Mouse (Mus musculus) MEL-GATA-1-ER (cell line): ENCODE results near the gene Srgap2.

Experiments
- DNase-seq: peaks from one replicate; pipeline ENCODE4 v3.0.0-alpha.2; 2012; ENCODE audit warnings: low read depth; ENCODE audit errors: extremely low read depth

Gene Srgap2

DNA sequence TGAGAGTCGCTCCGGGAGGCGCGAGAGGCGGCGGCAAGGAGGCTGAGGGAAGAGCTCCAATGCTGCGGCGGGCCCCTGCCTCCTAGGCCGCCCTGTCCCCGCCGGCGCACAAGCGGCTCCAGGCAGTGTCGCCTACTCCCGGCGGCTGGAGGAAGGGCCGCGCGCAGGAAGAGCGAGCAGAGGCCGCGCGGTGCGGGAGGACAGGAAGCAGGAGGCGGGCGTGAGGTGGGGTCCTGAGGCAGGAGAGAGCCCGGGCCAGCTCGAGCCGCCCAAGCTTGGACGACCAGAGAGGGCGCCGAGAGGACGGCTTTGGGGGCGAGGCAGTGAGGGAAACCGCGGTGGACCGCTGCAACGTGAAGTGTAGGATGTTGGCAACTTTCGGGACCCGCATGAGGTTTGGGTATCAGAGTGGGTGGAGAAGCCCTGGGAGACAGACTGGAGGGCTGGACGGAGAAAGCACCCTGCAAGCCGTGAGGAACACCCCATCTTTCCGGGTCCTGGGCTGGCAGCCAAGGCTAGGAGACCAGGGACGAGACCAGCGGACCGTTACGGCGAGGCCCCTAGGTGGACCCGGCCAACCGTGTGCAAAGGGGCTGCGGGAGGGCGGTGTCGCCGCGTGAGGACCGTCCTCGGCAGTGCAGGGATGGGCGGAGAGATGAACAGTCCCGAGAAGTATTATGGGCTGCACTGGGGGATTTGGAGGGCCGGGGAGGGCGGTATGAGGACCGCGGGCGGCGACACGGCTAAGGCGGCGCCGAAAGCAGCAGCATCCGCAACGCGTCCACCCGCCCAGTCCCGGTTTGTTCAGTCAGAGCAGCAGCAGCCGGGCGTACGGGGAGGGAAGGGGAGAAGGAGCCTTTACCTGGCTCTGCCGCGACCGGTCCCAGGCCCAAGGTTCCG is 531 bp downstream of the Srgap2 start:
- peak; percentile 59 for DNase-seq

DNA sequence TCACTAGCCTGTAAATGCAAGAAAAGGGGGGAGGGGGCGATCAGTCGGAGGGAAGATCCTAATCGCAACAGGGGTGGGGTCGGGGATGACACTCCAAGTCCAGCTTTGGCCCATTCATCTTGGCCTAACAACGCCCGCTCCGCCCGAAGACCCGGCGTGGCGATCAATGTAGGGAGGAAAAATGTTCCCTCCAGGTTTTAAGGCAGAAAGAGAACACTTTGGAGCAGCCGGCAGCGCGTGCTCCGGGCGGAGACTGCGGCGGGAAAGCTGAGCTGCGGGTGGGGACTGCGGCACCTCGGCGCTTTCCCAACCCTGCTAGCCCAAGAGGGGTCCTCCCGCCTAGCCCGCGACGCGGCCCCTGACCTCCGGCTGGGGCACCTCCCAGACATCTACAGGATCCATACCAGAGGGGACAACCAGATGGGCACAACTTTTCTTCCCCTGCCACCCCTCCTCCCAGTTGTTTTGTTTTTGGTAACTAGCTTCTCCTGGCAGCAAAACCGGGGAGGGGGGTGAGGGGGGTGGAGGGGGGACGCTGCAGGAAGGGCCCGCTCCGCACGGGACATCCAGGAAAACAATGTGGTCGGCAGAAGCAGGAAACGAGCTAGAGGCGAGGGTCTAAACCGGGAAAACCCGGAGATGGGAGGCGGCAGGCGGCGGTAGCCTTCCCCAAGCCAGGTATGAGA is 1.4 kb downstream of the Srgap2 start:
- no peak for DNase-seq

DNA sequence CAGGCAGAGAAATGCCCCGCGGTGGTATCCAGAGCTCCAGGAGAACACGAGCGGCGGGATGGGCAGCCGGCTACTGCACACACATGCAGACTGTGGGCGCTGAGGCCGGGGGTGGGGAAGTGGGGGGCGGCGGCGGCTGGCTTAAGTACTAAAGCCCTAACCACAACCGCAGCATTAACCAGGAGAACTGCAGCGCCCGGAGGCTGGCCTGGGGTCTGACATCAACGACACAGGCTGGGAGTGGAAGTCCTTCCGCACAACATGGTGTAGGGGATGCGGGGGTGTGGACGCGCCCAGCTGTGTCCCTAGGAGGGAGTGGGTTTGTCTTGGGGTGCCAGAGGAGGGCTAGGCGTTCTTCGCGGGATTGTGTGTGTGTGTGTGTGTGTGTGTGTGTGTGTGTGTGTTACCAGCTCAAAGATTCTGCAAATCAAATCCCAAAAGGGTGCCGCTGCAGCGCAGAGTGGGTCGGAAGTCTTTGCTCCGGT is 2.0 kb downstream of the Srgap2 start:
- peak; percentile 16 for DNase-seq

DNA sequence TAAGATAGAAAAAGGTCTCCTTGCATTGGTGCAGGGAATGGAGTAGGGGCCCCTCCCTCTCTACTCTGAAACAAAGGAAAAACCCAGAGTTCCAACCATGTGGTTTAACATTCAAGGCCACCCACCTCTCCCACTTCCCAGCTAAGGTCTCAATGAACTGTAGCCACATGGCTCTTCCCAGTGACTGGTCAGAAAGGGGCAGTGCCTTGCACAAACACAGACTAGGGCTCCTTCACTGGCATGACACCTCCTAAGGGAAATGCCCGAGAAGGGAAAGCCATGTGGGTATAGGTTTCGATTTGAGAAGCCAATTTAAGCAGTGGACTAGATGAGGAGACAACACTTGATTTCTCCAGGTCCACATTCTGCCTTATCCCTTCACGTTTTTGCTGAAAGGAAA is 3.4 kb downstream of the Srgap2 start:
- DNase-seq: no peak

DNA sequence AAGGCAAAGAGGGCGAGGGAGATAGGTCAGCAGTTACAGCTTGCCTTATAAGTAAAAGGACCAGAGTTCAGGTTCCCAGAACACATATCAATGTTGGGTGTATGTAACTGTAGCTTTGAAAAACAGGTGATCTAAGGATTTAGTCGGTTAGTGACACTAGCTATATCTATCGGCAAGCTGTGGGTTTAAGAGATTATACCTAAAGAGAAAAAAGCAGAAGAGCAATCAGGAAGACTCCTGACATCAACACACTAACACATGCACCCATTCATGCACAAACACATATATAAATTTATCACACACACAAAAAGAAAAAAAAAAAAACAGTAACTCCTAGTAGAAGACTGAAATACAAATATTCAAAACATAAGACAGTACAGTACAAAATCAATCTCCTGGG is 10.6 kb downstream of the Srgap2 start:
- DNase-seq: no peak

DNA sequence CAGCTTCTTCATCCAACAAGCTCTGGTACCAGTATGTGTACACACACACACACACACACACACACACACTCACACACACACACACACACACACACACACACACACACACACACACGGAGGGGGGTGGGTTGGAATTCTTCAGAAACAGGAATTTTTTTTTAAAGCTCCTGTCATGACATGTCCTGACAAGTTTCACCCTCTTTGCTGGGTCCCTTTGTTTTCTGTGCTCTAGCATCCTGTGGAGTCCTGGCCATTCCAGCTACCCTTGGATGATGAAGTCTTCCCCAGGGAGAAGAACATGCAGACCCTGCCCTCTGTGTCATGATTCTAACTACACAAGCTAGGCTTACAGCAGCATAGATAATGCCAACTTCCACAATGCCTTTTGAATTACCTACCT is 13.0 kb downstream of the Srgap2 start:
- DNase-seq: no peak

DNA sequence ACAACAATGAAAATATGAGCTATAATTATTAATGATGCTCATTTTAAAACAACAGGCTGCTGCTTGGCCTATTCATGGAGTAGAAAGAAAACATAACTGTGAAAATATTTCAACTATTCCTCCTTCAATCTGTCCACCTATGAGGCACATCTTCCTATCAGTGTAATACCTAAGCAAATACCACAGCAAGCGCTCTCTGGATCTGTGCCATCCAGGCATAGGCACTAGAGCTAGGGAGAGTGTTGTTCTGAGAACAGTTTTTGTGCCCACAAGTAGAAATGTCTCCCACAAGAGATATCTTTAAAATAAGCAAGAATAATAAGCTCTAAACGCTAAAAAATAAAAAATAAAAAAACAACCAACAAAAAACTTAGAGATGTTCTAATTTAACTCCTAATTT is 14.0 kb downstream of the Srgap2 start:
- no peak for DNase-seq

DNA sequence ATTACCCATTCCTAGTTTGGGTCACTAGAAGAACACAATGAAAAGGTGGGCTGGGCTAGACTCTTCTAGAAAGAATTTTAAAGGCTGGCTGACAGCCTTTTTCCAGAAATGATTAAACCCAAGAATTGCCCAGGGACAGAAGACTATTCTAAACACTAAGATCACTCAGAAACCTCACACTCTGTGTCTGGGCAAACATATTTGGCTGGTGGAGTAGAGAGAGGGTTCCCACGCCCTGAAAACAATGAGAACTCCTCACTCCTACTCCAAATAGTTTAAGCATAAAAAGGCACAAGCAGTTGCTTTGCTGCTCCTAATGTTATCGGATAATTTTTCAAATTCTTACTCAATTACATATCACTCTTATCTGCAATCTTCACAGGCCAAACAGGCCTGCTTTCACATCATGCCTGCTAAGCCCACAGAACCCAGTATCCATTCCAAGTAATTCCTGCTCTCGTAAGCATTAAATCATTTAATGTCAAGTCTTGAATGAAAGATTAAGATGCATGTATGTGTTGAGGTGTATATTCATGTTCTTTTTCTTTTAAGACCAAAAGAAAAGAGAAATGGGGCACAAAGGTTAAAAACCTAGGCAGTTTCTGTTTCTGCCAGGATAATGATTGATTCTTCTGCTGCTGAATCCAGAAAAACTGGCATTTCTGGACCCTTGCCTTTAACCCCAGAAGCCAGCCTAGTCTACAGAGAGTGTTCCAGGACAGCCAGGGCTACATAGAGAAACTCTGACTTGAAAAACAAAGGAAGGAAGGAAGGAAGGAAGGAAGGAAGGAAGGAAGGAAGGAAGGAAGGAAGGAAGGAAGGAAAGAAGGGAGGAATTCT is 15.3 kb downstream of the Srgap2 start:
- DNase-seq: no peak

DNA sequence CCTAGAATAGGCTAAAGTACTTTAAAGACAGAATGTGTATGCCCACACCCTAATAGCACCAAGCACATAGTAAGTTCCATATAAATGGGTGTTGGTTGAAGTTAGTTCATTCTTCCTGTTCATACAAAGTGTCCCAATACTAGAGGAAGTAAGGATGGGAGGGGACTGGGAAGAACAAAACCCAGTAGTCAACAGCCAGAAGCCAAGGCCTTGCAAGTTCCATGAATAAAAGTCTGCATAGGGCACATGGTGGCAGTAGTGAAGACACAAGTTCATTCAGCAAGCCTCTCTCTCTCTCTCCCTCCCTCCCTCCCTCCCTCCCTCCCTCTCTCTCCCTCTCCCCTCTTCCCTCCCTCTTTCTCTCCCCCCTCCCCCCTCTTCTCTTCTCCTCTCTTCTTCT is 16.0 kb downstream of the Srgap2 start:
- DNase-seq: no peak

DNA sequence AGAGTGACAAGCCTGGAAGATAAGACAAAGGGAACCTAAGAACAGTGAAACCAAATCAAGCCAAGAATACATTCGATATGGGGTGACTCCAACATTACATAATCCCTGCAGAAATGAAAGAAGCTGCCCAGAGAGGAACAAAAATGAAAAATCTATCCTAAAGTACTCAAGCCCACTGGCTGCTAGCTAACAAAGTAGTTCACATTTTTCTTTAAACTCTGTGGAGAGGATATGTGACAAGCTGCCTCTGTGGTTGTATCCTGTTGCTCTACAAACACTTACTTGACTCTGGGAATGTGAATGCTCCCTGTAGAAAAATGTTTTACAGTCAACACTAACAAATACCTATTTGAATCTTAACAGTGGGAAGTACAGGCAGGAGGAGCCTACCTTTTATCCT is 25.5 kb downstream of the Srgap2 start:
- DNase-seq: no peak

DNA sequence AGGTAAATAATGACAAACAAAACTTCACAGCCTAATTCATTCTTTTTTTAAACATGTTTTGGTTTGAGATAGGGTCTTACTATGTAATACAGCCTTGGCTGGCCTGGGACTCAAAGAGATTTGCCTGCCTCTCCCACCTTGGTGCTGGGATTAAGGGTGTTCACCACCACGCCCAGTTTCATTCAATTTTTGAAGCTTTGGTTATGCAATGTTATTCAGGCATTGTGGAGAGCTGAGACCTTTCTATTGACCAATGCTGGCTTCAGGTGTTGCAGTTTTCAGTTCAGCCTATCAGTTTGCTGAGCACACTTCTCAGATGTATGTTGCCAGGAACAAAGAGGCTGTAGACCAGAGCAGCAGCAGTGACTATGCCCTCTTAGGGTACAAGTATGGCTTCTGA is 28.9 kb downstream of the Srgap2 start:
- no peak for DNase-seq

DNA sequence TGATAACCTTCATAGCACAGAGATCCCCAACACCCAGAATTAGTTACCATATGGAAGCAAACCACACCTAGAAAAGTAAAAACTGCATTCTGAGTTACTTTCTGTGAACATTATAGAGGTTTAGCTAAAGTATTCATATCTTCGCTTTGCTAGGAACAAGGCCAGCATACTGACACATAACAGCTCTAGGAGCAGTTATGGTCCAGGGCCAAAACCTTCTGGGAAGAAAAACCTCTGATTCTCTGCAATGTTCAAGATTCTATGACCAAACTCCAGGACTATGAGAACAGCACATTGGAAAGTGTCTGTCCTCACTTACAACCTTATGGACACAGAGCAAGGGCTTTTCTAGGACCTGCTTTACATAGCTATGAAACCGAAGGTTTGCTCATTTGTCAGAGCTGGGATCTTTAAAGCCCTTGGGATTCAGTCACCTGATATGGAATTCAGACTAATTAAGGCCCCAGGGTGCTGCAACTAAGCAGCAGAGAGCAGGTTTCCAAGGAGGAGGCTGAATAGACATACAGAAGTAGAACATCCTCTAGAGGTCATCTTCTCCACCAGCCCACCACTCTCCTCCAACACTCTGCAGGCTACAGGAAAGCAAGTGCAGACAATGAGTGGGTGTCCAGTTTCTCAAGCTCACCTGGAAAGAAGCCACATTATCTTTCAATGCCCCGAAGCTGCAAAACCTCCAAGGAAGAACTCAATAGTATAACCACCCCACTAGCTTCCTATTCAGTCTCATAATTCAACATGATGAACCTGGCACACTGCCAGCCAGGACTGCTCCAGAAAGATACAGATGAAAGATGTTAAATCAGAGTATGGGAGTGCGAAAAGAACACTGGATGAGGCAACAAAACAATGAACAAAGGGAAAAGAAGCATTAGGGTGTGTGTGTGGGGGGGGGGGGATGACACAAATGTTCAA is 32.9 kb downstream of the Srgap2 start:
- DNase-seq: no peak

DNA sequence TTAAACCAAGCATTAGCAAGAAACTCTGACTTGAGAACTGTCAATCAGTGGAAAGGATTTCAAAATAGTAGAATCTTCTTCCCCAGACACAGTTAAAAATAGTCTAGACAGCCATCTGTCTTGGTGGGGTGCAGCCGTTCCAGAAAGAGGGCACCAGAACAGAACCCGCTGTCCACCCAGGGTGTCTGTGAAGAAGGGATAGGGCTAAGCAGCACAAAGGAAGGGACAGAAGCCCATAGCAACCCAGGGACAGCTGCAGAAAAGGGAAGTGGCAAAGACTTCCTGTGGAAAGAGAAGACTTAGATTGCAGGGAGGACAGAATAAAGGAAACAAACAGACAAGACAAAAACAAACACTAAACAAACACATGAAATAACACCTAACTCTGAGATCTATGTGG is 34.8 kb downstream of the Srgap2 start:
- DNase-seq: no peak

DNA sequence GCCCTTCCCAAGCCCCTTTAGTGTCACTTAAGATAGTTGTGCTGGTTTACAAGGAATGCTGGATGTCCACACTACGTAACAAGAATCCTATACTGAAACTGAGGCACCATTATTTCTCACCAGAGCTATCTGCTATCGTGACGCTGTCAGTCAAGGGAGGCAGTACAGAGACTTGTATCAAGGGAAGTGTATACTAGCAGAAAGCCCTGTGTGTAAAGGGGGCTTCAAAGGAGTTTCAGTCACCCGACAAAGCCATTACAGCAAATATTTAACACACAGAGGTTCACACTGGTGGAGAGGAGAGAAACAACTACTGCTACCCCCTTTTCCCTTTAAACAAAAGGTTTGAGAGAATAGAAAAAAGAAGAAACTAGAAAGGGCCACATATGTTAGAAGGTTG is 35.6 kb downstream of the Srgap2 start:
- no peak for DNase-seq

DNA sequence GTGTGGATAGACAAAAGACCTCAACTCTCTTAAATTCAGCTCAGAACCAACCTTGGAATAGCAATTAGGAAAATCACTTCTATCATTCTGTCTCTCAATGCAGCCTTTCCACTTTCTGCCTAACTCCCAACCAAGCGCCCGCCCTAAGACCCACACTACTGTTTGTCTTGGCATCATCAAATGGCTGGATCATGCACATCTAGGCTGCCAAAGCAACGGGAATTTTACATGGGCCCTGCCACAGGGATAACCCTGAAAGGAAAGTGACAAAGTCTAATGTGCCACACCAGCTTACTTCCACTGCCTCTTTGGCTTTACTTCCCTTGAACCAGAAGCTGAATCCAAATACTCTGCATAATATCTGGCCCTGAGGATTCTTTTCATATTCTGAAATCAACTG is 37.8 kb downstream of the Srgap2 start:
- no peak for DNase-seq

DNA sequence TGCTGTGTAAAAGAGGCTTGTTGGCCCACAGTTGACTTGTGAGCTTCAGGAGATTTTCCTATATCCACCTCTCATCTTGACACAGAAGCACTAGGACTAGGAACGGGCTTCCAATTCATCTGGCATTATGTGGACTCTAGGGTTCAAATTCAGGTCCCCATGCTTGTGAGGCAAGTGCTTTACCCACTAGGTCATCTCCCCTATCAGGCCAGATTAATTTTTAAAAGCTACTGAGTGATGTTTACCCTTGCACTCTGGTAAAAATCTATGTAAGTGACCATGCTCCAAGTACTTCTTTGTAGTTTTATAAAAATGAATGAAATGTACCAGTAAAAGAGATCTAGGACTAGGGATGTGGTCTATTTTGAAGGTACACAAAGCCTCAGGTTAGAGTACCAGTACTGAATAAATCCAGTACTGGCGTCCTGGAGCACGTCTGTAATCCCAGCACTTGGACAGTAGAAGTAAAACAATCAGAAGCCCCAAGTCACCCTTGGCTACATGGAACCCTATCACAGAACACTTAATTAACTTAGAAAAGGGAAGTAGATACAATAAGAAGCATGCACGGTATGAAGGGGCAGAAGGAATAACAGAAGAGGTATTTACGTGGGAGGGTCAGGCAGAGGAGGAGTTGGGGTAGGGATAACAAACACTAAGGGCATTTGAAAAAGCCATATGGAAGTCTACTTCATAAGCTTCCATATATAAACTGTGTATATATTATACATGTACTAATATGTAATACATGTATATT is 40.9 kb downstream of the Srgap2 start:
- no peak for DNase-seq

DNA sequence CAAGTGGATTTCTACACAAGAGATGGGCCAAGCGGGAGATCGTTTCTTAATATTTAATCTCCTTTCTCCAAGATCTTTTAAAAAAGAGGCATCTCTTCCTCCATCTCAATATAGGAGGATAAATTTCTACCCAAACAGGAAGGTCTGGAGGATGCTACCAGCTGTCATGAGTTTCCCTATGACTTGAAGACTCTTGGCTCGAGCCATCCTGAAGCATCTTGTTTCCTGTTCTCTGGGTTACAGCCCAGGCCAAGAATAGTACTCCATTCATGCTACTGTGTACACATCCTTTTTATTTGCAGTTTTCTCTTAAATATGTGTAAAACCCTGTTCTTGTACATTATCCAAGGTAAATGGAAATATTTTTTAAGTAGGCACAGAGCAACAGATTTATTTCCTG is 44.9 kb downstream of the Srgap2 start:
- no peak for DNase-seq

DNA sequence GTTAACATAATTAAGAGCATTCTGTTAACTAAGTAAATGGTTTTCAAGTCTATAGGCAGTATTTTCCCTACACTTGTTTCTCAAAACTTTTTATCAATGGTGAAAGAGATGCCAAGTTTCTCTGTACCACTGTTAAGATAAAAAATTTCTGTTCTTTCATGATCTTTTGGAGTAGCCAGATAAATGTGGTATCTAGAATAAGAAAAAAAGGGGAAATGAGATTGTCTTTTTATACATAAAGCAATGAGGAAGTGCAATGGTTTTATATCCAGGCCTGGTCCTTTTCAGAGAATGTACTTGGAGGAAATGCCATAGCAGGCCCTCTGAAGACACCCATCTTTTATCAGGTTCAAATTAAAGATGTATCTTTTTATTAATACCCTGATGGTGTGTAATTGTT is 45.8 kb downstream of the Srgap2 start:
- DNase-seq: peak; percentile 80

DNA sequence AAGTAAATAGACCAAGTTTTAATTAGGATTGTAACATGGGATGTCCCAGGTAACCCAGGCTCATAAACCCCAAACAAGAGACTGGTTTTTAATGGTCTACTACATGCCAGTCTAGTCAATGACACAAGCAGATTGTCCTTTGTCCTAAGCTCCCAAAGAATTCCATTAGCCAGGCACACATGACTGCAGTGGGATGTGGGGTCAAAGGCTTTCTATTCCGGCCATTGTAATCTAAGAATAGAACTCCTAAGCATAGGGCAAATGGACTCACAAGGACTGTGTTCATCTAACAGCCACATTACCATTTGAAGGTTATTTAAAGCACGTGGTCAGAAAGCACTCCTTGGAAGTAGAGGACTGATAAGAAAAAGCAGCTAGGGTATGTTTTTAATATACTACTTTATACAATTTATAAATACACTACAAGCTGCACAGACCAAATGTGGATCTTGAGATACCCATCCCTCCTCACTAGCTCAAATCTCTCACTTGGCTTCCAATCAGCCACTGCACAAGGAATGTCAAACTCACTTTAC is 48.3 kb downstream of the Srgap2 start:
- DNase-seq: no peak

DNA sequence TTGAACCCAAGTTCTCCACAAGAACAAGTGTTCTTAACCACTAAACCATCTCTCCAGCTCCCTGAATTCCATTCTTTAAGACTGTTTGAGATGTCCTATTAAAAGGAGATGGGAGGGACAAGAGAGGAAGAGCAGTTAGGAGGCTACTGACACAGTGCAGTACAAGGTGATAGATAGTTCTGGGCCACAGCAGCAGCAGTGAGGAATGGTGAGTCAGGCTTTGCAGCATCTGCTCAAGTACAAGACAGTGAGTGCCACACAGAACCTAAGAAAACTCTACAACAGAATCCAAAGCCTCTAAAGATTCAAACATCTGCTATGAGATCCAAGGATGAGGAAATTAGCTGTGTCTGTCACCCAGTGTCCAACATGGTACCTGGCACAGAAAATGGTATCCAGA is 51.8 kb downstream of the Srgap2 start:
- DNase-seq: no peak
